Mouse (Mus musculus) right cerebral cortex, postnatal 14 days (tissue): ENCODE results near the gene Plagl2.

Source experiments
- DNase-seq: peaks from one replicate; pipeline ENCODE4 v3.0.0; 2022

The Plagl2 gene

DNA sequence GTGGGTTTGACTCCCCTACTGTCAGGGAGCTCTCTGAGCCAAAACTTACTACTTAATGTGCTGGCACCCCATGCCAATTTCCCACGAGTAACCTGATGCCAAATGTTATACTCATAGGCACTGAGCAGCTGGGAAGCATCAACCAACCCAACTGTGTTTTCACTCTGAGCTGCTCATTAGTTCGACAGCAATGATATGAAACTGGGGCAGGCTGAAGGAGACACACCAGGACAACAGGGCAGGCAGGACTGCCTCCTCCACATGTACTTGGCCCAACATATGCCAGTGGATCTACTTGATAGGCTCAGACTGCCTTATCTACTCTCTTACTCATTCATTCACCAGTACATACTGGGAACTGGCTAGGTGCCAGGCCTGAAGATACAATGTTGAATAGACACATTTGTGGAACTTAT is 55.0 kb downstream of the Plagl2 start:
- DNase-seq: no peak

DNA sequence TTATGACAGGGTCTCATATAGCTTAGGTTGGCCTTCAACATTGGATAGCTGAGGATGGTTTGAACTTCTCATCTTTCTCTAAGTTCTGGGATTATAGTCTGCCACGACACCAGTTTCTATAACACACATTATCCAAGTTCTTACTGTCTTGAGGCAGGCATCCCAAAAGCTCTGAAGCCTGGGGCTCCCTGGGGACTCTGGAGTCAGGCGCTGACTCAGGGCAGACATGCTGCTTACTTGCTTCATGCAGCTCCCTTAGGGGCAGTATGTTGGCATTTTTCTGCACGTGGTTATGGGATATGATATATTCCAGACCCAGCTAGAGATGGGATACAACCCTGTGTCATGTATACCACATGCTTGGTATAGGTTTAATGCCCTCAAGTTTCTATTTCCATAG is 61.3 kb downstream of the Plagl2 start:
- DNase-seq: no peak

- no peak for DNase-seq
Measured at GRCm38 (mm10) chr2:153179126-153179860, 61.9 kb downstream of the Plagl2 start.
